Mouse (Mus musculus): Measurements from ENCODE around the gene Btbd35f19. TPM values are rescaled to one million over a fixed set of nuclear protein-coding genes. Genes with fewer than 3 reads are reported as not detected.
"Not testable (repeated sequence)": the region's sequence is repeated elsewhere in the genome, so short reads cannot be mapped to it uniquely, and the experiment has no call there.

Gene Btbd35f19
- not detected in 2 replicates for polyA plus RNA-seq (2015; fragmentation: Nextera tagmentation; extraction: Ambion mirVana)

GRCm38 (mm10) chrX:31383818-31384217 is at the start of gene Btbd35f19:
Gene Btbd35f19 (minus strand): TSS chrX:31383918.
- H3K36me3 ChIP-seq; H3K4me2 ChIP-seq; H3K9me3 ChIP-seq; H3K9ac ChIP-seq; ATAC-seq (ENCODE audit: extremely low read depth, insufficient number of reproducible peaks, low FRiP score, low TSS enrichment); H3K4me3 ChIP-seq; H3K27ac ChIP-seq (replicated peaks); H3K27me3 ChIP-seq (replicated peaks); H3K4me1 ChIP-seq: not testable (repeated sequence)
- WGBS = no CpG with 5 or more reads among the region's 4 CpGs

GRCm38 (mm10) chrX:31341924-31342323 is 41.8 kb downstream of the Btbd35f19 start:
- 62% methylated on average over 2 of the region's 4 CpGs for WGBS
- not testable (repeated sequence) for ATAC-seq (ENCODE audit: extremely low read depth, insufficient number of reproducible peaks, low FRiP score, low TSS enrichment); H3K36me3 ChIP-seq

DNA sequence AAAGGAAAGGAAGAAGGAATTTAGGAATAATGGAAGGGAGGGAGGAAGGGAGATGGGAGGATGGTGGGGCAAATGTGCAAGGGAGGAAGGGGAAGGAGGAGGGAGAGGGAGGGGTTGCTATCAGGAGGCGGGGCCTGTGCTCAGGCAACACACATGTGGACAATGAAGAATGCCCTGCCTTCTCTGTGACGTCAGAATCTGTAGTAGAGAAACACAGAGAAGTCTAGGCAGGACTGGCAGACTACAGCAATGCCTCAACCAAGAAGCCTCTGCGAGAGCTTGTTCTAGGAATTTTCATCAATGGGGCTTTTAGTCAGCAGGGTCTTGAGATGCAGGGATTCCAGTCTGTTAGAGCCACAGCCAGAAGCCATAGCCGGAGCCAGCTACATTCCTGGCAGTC is 47.6 kb downstream of the Btbd35f19 start, which contains the start of gene Btbd35f26:
Btbd35f26 (plus strand) TSS at position 301 of the 400 bp plus-strand sequence.
- H3K9ac ChIP-seq; H3K4me1 ChIP-seq; H3K4me2 ChIP-seq; ATAC-seq (ENCODE audit: extremely low read depth, insufficient number of reproducible peaks, low FRiP score, low TSS enrichment); H3K27ac ChIP-seq (replicated peaks); H3K27me3 ChIP-seq (replicated peaks); H3K36me3 ChIP-seq; H3K4me3 ChIP-seq; H3K9me3 ChIP-seq: not testable (repeated sequence)
- WGBS = no CpG with 5 or more reads among the region's 4 CpGs

More at GRCm38 (mm10) chrX:31341924-31342323, 41.8 kb downstream of the Btbd35f19 start:
- H3K4me1 ChIP-seq; H3K4me3 ChIP-seq; H3K27me3 ChIP-seq (replicated peaks); H3K4me2 ChIP-seq; H3K9ac ChIP-seq; H3K27ac ChIP-seq (replicated peaks); H3K9me3 ChIP-seq: not testable (repeated sequence)

Other genes starting within 250 kb of the Btbd35f19 start
- gene Spin2f, start 130.0 kb downstream of the Btbd35f19 start, polyA plus RNA-seq (2015; fragmentation: Nextera tagmentation; extraction: Ambion mirVana) = not detected in 2 replicates
- gene Btbd35f26, start 47.5 kb downstream of the Btbd35f19 start, polyA plus RNA-seq (2015; fragmentation: Nextera tagmentation; extraction: Ambion mirVana) = not detected in 2 replicates
- gene Gm21883, start 190.4 kb upstream of the Btbd35f19 start, polyA plus RNA-seq (2015; fragmentation: Nextera tagmentation; extraction: Ambion mirVana) = not detected in 2 replicates
- gene Spin2e, start 235.0 kb upstream of the Btbd35f19 start, polyA plus RNA-seq (2015; fragmentation: Nextera tagmentation; extraction: Ambion mirVana) = not detected in 2 replicates